Mouse (Mus musculus) stomach, postnatal 0 days (tissue): ENCODE results near the gene Tbc1d5. TPM values are rescaled to one million over a fixed set of nuclear protein-coding genes. Genes with fewer than 3 reads are reported as not detected.
"Not testable (repeated sequence)": the region's sequence is repeated elsewhere in the genome, so short reads cannot be mapped to it uniquely, and the experiment has no call there.

Source experiments
- ATAC-seq: fragments of 200-750 bp; cut with Nextera tagmentation; 2 replicates; pipeline ENCODE4 v1.8.0; 2017; ENCODE audit not compliant: low FRiP score, low TSS enrichment
- DNase-seq: peaks from one replicate; pipeline ENCODE4 v3.0.0-alpha.2; 2016; ENCODE audit warnings: low spot score
- H3K27ac ChIP-seq: fragments of 300-500 bp; sonication (generic); replicated peaks from 2 replicates; pipeline ENCODE4 v1.5.1; 2014; ENCODE audit warnings: mild to moderate bottlenecking, control low read depth
- H3K27me3 ChIP-seq: fragments of 300-500 bp; sonication (generic); 2 replicates; pipeline ENCODE4 v1.6.1; 2014; ENCODE audit warnings: low read length; ENCODE audit not compliant: control insufficient read depth, insufficient read depth
- H3K36me3 ChIP-seq: fragments of 300-500 bp; sonication (generic); 2 replicates; pipeline ENCODE4 v1.6.1; 2014; ENCODE audit warnings: low read length, mixed read lengths; ENCODE audit not compliant: control insufficient read depth, insufficient read depth
- H3K4me1 ChIP-seq: fragments of 300-500 bp; sonication (generic); replicated peaks from 2 replicates; pipeline ENCODE4 v1.6.1; 2014; ENCODE audit warnings: antibody characterized with exemption; ENCODE audit not compliant: control insufficient read depth, insufficient read depth
- H3K4me2 ChIP-seq: fragments of 300-500 bp; sonication (generic); replicated peaks from 2 replicates; pipeline ENCODE4 v1.6.1; 2014; ENCODE audit warnings: low read depth, mild to moderate bottlenecking, control low read depth, moderate library complexity
- H3K4me3 ChIP-seq: fragments of 300-500 bp; sonication (generic); 2 replicates; pipeline ENCODE4 v1.5.1; 2014; ENCODE audit warnings: low read depth, low read length, control low read depth
- H3K9ac ChIP-seq: fragments of 300-500 bp; sonication (generic); 2 replicates; pipeline ENCODE4 v1.6.1; 2014; ENCODE audit warnings: mild to moderate bottlenecking, low read length, control low read depth, mixed read lengths
- H3K9me3 ChIP-seq: fragments of 300-500 bp; sonication (generic); 2 replicates; pipeline ENCODE4 v1.6.1; 2016; ENCODE audit warnings: low read length; ENCODE audit not compliant: control insufficient read depth
- CTCF ChIP-seq: IDR thresholded peaks from 2 replicates; pipeline ENCODE4 v1.5.1; 2016; ENCODE audit warnings: antibody characterized with exemption, low read depth, mild to moderate bottlenecking, moderate library complexity
- EP300 ChIP-seq: optimal IDR thresholded peaks from 2 replicates; pipeline ENCODE3; 2016; ENCODE audit warnings: antibody characterized with exemption
- WGBS: fragments of 180-500 bp; shearing (Covaris S2); extraction: QIAGEN DNeasy Blood & Tissue Kit; methylation state at CpG from one replicate; pipeline ENCODE4 v1.1.7; 2014; 5-methylcytosine and 5-hydroxymethylcytosine counted together
- polyA plus RNA-seq: library from polyadenylated mRNA; unstranded; fragments of >200 nt; fragmentation: Nextera tagmentation; extraction: Ambion mirVana; gene quantifications from 2 replicates; pipeline ENCODE4 v1.2.1, GENCODE M21; 2015

Gene Tbc1d5
- polyA plus RNA-seq, 1 experiment from 2014 or later = 2.8 TPM

DNA sequence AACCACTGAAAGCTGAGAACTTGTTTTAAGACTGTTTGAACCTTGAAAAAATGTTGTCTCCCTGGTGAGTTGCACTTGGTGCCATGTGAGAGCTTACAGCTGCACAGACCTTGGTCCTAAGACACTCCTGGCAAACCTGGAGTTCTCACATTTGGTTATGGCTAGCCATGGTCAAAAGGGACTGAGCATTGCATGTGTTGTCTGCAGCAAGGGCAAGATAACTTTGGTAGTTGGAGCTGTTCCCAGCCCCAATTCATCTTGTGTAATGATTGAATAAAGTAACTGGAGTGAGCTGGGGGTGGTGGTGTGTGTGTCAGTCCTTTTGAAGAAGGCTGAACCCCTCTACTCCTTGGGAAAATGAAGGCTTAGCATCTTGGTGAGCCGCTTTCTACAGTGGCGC lies 454.8 kb downstream of the Tbc1d5 start:
- no peak for DNase-seq
- H3K4me2 ChIP-seq = no peak overlapping the region
- H3K9ac ChIP-seq = no peak overlapping the region
- no peaks in the 10 kb centered on the region for H3K27me3 ChIP-seq
- H3K27ac ChIP-seq = no peak overlapping the region
- no peak for ATAC-seq
- no peaks in the 10 kb centered on the region for H3K36me3 ChIP-seq
- no peaks in the 10 kb centered on the region for H3K9me3 ChIP-seq
- WGBS = 96% methylated on average over 2 of the region's 2 CpGs
- no peaks in the 10 kb centered on the region for H3K4me1 ChIP-seq
- TF ChIP-seq CTCF = no peak
- no peak overlapping the region for H3K4me3 ChIP-seq

DNA sequence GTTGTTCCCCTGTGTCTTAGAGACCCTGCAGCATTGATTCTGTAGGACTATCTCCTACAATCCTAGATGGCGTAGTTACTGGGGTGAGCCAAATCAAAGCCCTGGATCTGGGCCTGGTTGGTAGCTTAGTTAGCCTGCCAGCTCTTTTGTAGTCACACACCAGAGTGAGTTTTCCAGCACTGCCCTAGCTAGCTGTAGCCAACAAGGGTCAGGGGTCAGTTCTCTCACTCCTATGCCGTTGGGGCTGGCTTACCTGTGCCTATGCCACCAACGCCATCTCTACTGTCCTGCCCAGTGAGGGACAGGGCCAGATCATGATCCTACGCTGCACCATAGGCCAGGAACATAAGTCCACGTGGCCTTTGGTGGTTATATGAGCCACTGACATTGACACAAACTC lies 461.6 kb downstream of the Tbc1d5 start:
- Histone ChIP-seq H3K4me2 (no peak overlapping the region), H3K27me3 (no peaks in the 10 kb centered on the region), H3K36me3 (no peaks in the 10 kb centered on the region), H3K4me3 (no peak overlapping the region), H3K9ac (no peak overlapping the region), H3K4me1 (no peaks in the 10 kb centered on the region), H3K27ac (no peak overlapping the region), H3K9me3 (no peaks in the 10 kb centered on the region)
- TF ChIP-seq CTCF = no peak
- TF ChIP-seq EP300 = no peak
- 81% methylated on average over 5 of the region's 5 CpGs for WGBS
- no peak for ATAC-seq
- no peak for DNase-seq

DNA sequence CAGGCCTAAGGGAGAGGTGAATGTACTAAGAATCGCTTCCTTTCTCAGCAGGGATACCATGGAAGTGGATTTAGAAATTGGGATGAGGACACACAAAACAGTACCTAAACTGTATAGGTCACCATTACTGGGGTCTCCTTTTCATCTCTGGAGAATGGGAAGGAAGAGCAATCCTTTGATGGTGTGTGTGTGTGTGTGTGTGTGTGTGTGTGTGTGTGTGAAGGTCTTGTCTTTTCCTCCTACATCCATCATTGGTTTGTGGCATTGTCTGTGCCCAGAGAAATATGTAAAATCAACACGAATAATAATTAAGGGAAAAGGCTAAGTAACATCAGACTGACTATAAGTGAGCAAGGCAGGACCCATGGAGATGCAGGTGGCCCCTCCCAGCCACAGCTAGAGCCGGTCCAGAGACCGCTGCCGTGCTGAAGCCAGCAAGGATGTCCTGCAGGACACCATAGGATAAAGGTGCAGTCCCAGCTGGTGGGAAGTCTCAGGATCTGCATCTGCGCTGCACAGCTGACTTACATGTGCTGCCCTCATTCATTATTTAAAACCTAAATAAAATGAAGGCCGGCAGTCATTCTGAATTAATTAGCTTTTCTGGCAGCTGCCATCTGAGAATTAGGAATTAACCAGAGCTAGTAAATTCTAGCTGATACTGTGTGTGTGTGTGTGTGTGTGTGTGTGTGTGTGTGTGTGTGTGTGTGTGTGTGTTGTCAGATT lies 468.5 kb downstream of the Tbc1d5 start:
- ATAC-seq (no peak), DNase-seq (no peak)
- Histone ChIP-seq H3K27me3 (no peaks in the 10 kb centered on the region), H3K9ac (no peak overlapping the region), H3K4me1 (no peaks in the 10 kb centered on the region), H3K4me2 (no peak overlapping the region), H3K9me3 (no peaks in the 10 kb centered on the region), H3K27ac (no peak overlapping the region), H3K36me3 (no peaks in the 10 kb centered on the region), H3K4me3 (no peak overlapping the region)
- WGBS = 65% methylated on average over 7 of the region's 7 CpGs
- TF ChIP-seq CTCF (no peak), EP300 (no peak)

DNA sequence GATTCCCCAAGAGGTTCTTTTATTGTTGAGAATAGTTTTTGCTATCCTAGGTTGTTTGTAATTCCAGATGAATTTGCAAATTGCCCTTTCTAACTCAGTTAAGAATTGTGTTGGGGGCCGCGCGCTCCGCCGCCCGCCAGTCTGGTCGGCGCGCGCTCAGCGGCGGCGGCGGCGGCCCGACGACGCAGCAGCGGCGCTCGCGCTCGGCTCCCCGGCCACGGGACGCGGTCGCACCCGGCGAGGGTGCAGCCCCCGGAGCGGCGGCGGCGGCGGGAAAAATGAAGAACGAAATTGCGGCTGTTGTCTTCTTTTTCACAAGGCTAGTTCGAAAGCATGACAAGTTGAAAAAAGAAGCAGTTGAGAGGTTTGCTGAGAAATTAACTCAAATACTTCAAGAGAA lies 480.7 kb downstream of the Tbc1d5 start:
- DNase-seq, H3K4me1 ChIP-seq, H3K27me3 ChIP-seq, ATAC-seq, H3K27ac ChIP-seq, H3K4me3 ChIP-seq, H3K36me3 ChIP-seq, H3K9me3 ChIP-seq, H3K4me2 ChIP-seq, H3K9ac ChIP-seq: not testable (repeated sequence)
- under 1% methylated on average over 26 of the region's 39 CpGs for WGBS

DNA sequence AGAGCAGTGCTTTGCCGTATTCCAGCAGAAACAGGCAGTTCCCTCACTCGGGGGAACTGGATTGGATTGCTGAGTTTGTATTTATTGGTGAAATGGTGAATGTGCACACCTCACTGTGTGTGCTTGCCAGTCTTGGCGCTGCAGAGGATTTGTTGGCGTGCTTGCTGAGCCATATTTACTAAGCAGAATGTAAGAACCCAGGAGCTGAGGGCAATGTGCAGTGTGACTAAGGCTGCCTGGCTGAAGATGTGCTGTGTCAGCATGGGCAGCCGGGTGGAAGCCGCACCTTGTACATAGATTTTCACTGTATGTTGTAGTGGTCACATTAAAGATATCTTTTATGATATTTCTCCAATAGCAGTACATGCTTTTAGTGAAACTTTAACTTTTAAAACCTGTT lies 491.0 kb downstream of the Tbc1d5 start:
- 79% methylated on average over 6 of the region's 6 CpGs for WGBS
- Histone ChIP-seq H3K36me3 (0 out of 2 replicates have a peak, but pooled peaks cover 3% of the 10 kb centered on the region), H3K9me3 (no peaks in the 10 kb centered on the region), H3K27ac (no peak overlapping the region), H3K4me2 (no peak overlapping the region), H3K9ac (no peak overlapping the region), H3K4me1 (no peaks in the 10 kb centered on the region), H3K4me3 (no peak overlapping the region), H3K27me3 (no peaks in the 10 kb centered on the region)
- ATAC-seq = no peak
- no peak for DNase-seq
- TF ChIP-seq EP300 (no peak), CTCF (no peak)

DNA sequence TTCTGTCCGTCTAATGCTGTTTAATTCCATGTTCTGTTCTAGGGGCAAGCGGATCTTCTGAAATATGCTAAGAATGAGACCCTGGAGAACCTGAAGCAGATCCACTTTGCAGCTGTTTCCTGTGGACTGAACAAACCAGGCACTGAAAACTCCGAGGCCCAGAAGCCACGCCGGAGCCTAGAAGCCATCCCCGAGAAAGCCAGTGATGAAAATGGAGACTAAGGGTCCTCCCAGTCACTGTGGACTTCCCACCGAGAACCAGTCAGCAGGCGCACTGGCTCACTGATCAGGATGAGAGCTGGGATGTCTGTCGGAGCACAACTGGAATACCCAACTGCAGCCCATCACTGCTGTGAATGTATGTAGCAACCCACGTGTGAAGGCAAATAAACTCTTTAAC lies 491.5 kb downstream of the Tbc1d5 start:
- no peak overlapping the region for H3K4me2 ChIP-seq
- ATAC-seq = no peak
- 0 out of 2 replicates have a peak, but pooled peaks cover 3% of the 10 kb centered on the region for H3K36me3 ChIP-seq
- no peak overlapping the region for H3K4me3 ChIP-seq
- no peak overlapping the region for H3K9ac ChIP-seq
- DNase-seq = no peak
- TF ChIP-seq EP300 = no peak
- no peaks in the 10 kb centered on the region for H3K27me3 ChIP-seq
- H3K9me3 ChIP-seq = no peaks in the 10 kb centered on the region
- H3K27ac ChIP-seq = no peak overlapping the region
- no peaks in the 10 kb centered on the region for H3K4me1 ChIP-seq
- 77% methylated on average over 10 of the region's 10 CpGs for WGBS
